Mouse (Mus musculus) liver, adult (tissue): ENCODE results near the gene Rsbn1l.

Experiments used
- GATA4 ChIP-seq: IDR thresholded peaks from 2 replicates; pipeline ENCODE4 v1.6.1; 2014; ENCODE audit warnings: mild to moderate bottlenecking, low read length; ENCODE audit not compliant: insufficient replicate concordance

Gene Rsbn1l

DNA sequence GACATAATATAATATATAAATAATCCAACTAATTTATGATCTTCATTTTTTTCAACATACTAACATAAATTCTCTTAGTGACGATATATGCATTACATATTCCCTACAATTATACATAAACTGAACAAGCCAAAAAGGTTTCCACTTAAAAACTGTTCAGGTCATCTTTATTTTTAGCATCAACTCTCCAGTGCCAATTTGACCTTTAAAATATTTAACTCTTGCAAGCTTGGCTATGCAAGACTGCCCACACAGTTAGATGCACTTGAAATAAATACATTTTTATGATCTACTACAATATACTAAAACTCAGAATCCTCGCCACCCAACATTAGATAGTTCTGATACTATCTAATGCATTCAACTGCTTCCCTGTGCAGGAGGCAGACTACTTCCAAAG lies 75.8 kb downstream of the Rsbn1l start:
- TF ChIP-seq GATA4 = no peak

DNA sequence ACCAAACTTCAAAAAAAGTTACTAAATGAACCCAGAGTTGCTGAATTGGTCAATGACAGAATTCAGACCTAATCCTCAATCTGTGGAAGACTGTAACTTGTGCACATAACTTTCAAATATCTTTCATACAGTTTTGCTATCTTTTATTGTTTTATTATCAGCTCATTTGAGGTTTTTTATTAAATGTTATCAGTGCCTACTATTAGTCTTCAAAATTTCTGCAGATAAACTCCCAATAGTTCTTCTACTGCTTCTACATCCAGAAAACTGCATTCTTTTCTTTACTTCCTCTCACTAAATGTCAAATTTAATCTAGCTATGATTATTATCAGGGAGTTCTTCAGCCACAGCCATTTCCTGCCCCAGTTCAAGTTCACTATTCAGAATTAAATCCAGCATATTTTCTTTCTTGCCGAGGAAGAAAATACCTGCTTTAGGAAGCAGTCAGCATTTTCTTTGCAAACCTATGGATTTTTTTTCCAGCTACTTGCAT lies 79.2 kb downstream of the Rsbn1l start:
- no peak for TF ChIP-seq GATA4

DNA sequence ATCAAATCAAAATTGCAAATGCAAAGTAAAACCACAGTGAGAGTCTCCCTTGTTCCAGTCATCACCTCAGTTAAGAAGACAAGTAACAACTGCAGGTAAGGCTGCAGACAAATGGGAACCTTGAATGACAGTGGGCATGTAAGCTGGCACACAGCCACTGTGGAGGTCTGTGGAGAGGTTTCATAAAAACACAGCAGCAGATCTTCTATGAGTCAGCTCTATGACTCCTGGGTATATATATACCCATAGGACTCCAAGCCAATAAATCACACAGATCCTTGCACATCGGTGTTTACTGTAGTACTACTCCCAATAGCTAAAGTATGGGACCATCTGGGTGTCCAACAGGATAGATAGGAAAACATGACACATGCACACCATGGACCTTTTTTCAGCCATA lies 83.1 kb downstream of the Rsbn1l start:
- TF ChIP-seq GATA4 = no peak

DNA sequence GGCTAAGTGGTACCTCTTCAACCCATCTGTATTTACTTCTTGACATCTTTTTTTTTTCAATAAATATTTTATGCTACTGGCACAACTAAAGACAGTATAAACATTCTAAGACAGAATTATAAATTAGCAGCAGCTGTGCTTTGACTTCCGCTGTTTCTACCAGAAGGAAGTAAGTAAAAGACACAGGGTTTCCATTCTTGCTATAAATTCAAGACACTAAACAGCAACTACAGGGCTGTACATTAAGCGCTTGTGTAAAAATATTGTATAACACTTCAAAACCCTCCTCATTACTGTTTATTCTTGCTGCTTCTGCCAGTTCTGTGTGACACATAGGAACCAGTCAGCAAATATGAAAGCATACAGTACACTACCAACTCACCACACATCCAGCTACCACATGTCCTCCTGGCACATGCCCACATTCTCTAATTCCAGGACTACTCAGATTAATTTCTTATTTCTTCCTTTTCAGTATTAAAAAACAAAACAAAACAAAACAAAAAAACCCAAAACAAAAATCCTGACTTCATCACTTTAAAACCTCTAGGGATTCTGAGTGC lies 90.9 kb downstream of the Rsbn1l start:
- TF ChIP-seq GATA4 = no peak

- TF ChIP-seq GATA4 = no peak
These were observed 91.8 kb downstream of the Rsbn1l start for GRCm38 (mm10) chr5:20864216-20864969.

DNA sequence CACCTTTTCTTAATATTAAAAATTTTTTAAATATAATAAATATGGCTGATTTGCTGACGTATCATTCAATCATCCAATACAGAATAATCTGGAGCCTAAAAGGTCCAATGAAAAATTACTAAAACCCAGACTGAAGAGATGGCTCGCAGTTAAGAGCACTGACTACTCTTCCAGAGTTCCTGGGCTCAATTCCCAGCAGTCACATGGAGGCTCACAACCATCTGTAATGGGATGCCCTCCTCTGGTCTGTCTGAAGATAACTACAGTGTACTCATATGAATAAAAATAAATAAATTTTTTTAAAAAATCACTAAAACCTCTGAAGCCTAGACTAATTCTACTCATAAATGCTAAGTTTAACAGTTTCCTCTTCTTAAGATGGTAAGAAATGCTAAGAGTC lies 94.3 kb downstream of the Rsbn1l start:
- TF ChIP-seq GATA4 = no peak

DNA sequence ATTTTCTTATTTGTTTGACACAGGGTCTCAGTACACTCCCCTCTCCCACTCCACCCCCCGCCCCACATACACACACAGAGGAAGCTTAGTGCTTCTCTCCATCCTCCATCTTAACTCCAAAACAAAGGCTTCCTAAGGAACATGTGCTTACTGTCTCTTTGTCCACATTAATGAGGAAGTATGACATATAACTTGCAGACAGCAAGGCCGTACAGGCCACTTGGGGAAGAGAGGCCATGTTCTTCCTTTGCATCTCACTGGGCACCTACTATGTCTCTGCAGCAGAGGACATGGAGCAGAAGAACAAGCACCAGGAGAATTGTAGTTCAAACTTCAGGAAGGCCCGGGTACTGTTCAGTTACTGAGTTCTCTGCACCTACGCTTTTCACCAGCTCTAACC lies 95.6 kb downstream of the Rsbn1l start:
- TF ChIP-seq GATA4 = no peak

DNA sequence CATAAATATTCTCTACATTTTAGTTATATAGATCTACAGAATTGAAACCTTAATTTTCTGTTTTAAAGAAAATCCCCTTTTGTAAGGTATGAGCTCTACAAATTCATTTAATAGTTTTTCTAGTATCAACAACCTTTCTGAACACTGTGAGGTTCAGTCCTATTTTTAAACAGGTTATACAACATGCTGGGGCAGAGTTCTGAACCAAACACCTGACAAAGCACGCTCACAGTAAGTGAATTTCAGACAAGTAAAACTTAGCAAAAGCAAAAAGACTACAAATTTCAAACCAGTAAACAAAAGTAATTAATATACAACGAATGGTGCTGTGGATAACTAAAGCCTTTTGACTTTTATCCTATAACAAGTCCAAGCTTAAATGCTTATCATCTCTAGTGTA lies 97.8 kb downstream of the Rsbn1l start:
- TF ChIP-seq GATA4 = no peak

DNA sequence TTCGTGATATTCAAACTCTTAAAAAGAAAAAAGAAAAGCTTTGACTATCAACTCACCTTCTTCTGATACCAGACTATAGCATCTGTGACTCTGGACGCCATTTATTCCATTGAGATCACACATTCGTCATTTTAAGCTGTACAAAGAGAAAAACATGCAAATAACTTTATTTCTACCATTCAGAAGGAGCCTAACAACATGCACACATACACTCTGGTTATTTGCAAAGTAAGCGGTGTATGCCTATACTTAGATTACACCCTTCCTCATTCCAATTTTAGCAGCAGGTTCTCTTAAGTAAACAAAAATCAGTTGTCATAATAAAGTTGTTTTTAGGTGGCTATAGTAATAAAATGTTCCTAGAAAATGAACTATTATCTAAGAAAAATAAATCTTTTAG lies 101.1 kb downstream of the Rsbn1l start:
- TF ChIP-seq GATA4 = no peak

DNA sequence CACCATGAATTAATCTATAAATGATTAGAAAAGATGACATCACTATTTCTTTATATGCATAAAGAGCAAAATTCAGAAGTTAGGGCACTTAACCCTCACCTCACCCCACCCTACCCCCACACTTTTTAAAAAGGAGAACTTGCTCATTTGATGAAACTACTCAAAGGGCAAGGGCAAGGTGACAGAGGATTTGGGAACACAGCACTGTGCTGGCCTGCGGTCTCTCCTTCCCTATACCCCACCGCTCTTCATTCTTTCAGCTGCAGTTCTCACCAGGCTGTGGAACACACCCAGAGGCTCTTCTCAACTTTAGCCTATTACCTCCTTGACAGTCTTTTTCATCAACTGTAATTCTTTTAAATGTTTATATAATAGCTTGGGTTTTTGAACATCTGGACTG lies 109.2 kb downstream of the Rsbn1l start:
- TF ChIP-seq GATA4 = no peak

DNA sequence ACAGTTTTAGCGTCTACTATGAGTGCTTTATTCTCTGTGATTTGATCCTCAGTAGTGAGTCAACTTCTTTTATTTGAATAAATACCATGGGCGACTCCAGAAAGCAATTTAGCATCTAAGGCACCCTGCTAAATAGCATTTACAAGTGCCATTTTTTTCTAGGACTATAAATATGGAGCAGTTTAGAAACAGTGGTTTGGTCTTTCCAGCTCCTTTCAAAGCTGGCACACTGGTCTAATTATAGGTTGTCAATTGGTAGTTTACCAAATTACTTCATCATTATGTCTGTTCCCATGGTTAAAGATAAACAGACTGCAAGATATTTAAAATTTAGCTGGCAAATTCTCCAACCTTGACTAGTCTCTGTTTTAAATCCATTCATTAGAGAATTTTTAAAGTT lies 112.4 kb downstream of the Rsbn1l start:
- TF ChIP-seq GATA4 = no peak

DNA sequence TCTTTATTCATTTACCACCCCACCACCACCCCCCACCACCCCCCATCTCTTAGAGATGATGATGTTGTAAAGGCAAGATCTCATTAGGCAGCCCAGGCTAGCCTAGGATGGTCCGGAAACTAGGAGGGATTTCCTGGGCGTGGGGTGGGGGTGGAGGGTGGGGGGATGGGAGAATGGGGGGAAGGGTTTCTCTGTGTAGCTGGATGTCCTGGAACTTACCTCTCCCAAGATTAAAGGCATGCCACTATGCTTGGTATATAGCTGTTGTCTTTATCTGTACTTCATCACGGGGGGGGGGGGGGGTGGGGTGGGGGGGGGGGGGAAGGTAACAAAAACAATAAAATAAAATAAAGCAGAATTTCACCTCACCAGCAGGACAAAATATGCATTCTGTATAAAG lies 112.8 kb downstream of the Rsbn1l start:
- TF ChIP-seq GATA4 = no peak
